Mouse (Mus musculus) hindbrain, embryonic 10.5 days (tissue): Measurements from ENCODE around the gene Fra10ac1. TPM values are rescaled to one million over a fixed set of nuclear protein-coding genes. Genes with fewer than 3 reads are reported as not detected.

Experiments used
- DNase-seq: peaks from one replicate; pipeline ENCODE4 v3.0.0-alpha.2; 2017; ENCODE audit warnings: low spot score
- H3K27ac ChIP-seq: fragments of 300-500 bp; sonication (generic); 2 replicates; pipeline ENCODE4 v1.5.1; 2016; ENCODE audit warnings: mild to moderate bottlenecking, moderate library complexity
- H3K27me3 ChIP-seq: fragments of 300-500 bp; sonication (generic); 2 replicates; pipeline ENCODE4 v1.6.1; 2016; ENCODE audit warnings: mild to moderate bottlenecking; ENCODE audit not compliant: poor library complexity, insufficient read depth, severe bottlenecking
- H3K36me3 ChIP-seq: fragments of 300-500 bp; sonication (generic); 2 replicates; pipeline ENCODE4 v1.6.1; 2016; ENCODE audit warnings: mild to moderate bottlenecking, moderate library complexity
- H3K4me1 ChIP-seq: fragments of 300-500 bp; sonication (generic); replicated peaks from 2 replicates; pipeline ENCODE4 v1.6.1; 2016; ENCODE audit warnings: mild to moderate bottlenecking
- H3K4me3 ChIP-seq: fragments of 300-500 bp; sonication (generic); 2 replicates; pipeline ENCODE4 v1.5.1; 2016; ENCODE audit warnings: mild to moderate bottlenecking, moderate library complexity
- H3K9me3 ChIP-seq: fragments of 300-500 bp; sonication (generic); 2 replicates; pipeline ENCODE4 v1.6.1; 2016; ENCODE audit warnings: mild to moderate bottlenecking, moderate library complexity
- WGBS: fragments of 180-500 bp; shearing (Covaris S2); methylation state at CpG from one replicate; pipeline ENCODE4 v1.1.7; 2016; 5-methylcytosine and 5-hydroxymethylcytosine counted together
- polyA plus RNA-seq: library from polyadenylated mRNA; unstranded; fragments of >200 nt; fragmentation: Nextera tagmentation; extraction: Ambion mirVana; gene quantifications from 2 replicates; pipeline ENCODE4 v1.2.1, GENCODE M21; 2016

The Fra10ac1 gene
- polyA plus RNA-seq, result 41.4 and 43.1 TPM in 2 replicates

GRCm38 (mm10) chr19:38223905-38224684 is at the start of gene Fra10ac1:
Gene Fra10ac1 (minus strand): TSS chr19:38224156.
- H3K4me3 ChIP-seq, result peak within 1 kb of the TSS; percentile 73
- under 1% methylated on average over 49 of the region's 49 CpGs for WGBS
- H3K4me1 ChIP-seq, result peaks cover 12% of the 10 kb centered on the region
- H3K27ac ChIP-seq, result peak within 1 kb of the TSS; percentile 92
- H3K36me3 ChIP-seq, result 0 out of 2 replicates have a peak, but pooled peaks cover 6% of the 10 kb centered on the region
- no peaks in the 10 kb centered on the region for H3K27me3 ChIP-seq
- no peaks in the 10 kb centered on the region for H3K9me3 ChIP-seq
- peak; percentile 92 for DNase-seq

GRCm38 (mm10) chr19:38271071-38271470 is 47.1 kb upstream of the Fra10ac1 start:
- WGBS, result 38% methylated on average over 6 of the region's 6 CpGs
- DNase-seq, result no peak

GRCm38 (mm10) chr19:38267469-38267868 is 43.5 kb upstream of the Fra10ac1 start:
- 86% methylated on average over 5 of the region's 5 CpGs for WGBS
- Histone ChIP-seq H3K4me3 (no peak overlapping the region), H3K4me1 (peaks cover 17% of the 10 kb centered on the region; the same call in 1 of the 2 replicates), H3K9me3 (no peaks in the 10 kb centered on the region), H3K27me3 (peaks cover 18% of the 10 kb centered on the region), H3K36me3 (no peaks in the 10 kb centered on the region), H3K27ac (no peak overlapping the region)
- DNase-seq, result no peak

More at GRCm38 (mm10) chr19:38271071-38271470, 47.1 kb upstream of the Fra10ac1 start:
- no peak overlapping the region for H3K27ac ChIP-seq
- no peaks in the 10 kb centered on the region for H3K4me1 ChIP-seq
- H3K27me3 ChIP-seq, result no peaks in the 10 kb centered on the region
- no peaks in the 10 kb centered on the region for H3K9me3 ChIP-seq
- no peaks in the 10 kb centered on the region for H3K36me3 ChIP-seq
- no peak overlapping the region for H3K4me3 ChIP-seq

GRCm38 (mm10) chr19:38265767-38266166 is 41.8 kb upstream of the Fra10ac1 start:
- no peaks in the 10 kb centered on the region for H3K36me3 ChIP-seq
- H3K9me3 ChIP-seq, result no peaks in the 10 kb centered on the region
- peaks cover 17% of the 10 kb centered on the region; the same call in 1 of the 2 replicates for H3K4me1 ChIP-seq
- H3K27ac ChIP-seq, result no peak overlapping the region
- H3K27me3 ChIP-seq, result peaks cover 18% of the 10 kb centered on the region
- no peak for DNase-seq
- H3K4me3 ChIP-seq, result no peak overlapping the region
- 84% methylated on average over 5 of the region's 5 CpGs for WGBS

GRCm38 (mm10) chr19:38264505-38265500 is 40.8 kb upstream of the Fra10ac1 start, which contains the start of gene Lgi1:
Gene Lgi1 (plus strand): TSS chr19:38264536.
- peaks cover 18% of the 10 kb centered on the region for H3K27me3 ChIP-seq
- H3K4me1 ChIP-seq, result peaks cover 17% of the 10 kb centered on the region; the same call in 1 of the 2 replicates
- no peaks in the 10 kb centered on the region for H3K36me3 ChIP-seq
- 29% methylated on average over 21 of the region's 21 CpGs for WGBS
- peak within 1 kb of the TSS; percentile 32 for H3K4me3 ChIP-seq
- H3K9me3 ChIP-seq, result no peaks in the 10 kb centered on the region
- H3K27ac ChIP-seq, result no peak within 1 kb of the TSS
- DNase-seq, result no peak

- WGBS, result 21% methylated on average over 14 of the region's 14 CpGs
- H3K27me3 ChIP-seq, result peaks cover 18% of the 10 kb centered on the region
- no peak overlapping the region for H3K27ac ChIP-seq
- H3K4me3 ChIP-seq, result peak overlapping the region; percentile 32
- H3K9me3 ChIP-seq, result no peaks in the 10 kb centered on the region
- peaks cover 17% of the 10 kb centered on the region; the same call in 1 of the 2 replicates for H3K4me1 ChIP-seq
- no peak for DNase-seq
- no peaks in the 10 kb centered on the region for H3K36me3 ChIP-seq
These were observed 40.0 kb upstream of the Fra10ac1 start for GRCm38 (mm10) chr19:38263829-38264504.

- 81% methylated on average over 5 of the region's 5 CpGs for WGBS
- no peak for DNase-seq
- Histone ChIP-seq H3K4me3 (no peak overlapping the region), H3K4me1 (peaks cover 17% of the 10 kb centered on the region; the same call in 1 of the 2 replicates), H3K27me3 (peaks cover 18% of the 10 kb centered on the region), H3K27ac (no peak overlapping the region), H3K36me3 (no peaks in the 10 kb centered on the region), H3K9me3 (no peaks in the 10 kb centered on the region)
These were observed 37.4 kb upstream of the Fra10ac1 start for GRCm38 (mm10) chr19:38261351-38261750.

GRCm38 (mm10) chr19:38260346-38260745 is 36.4 kb upstream of the Fra10ac1 start:
- peaks cover 17% of the 10 kb centered on the region; the same call in 1 of the 2 replicates for H3K4me1 ChIP-seq
- no peak overlapping the region for H3K27ac ChIP-seq
- WGBS, result 71% methylated on average over 4 of the region's 4 CpGs
- H3K36me3 ChIP-seq, result no peaks in the 10 kb centered on the region
- H3K9me3 ChIP-seq, result no peaks in the 10 kb centered on the region
- H3K4me3 ChIP-seq, result no peak overlapping the region
- no peak for DNase-seq
- H3K27me3 ChIP-seq, result peaks cover 17% of the 10 kb centered on the region

- Histone ChIP-seq H3K27ac (no peak overlapping the region), H3K4me1 (peaks cover 9% of the 10 kb centered on the region; the same call in 1 of the 2 replicates), H3K4me3 (no peak overlapping the region), H3K36me3 (no peaks in the 10 kb centered on the region), H3K27me3 (peaks cover 11% of the 10 kb centered on the region), H3K9me3 (no peaks in the 10 kb centered on the region)
- WGBS, result 78% methylated on average over 3 of the region's 3 CpGs
- no peak for DNase-seq
These were observed 35.5 kb upstream of the Fra10ac1 start for GRCm38 (mm10) chr19:38259436-38259835.

GRCm38 (mm10) chr19:38258651-38259065 is 34.7 kb upstream of the Fra10ac1 start:
- peaks cover 6% of the 10 kb centered on the region for H3K27me3 ChIP-seq
- no peak overlapping the region for H3K27ac ChIP-seq
- H3K36me3 ChIP-seq, result no peaks in the 10 kb centered on the region
- H3K4me1 ChIP-seq, result peaks cover 7% of the 10 kb centered on the region; the same call in 1 of the 2 replicates
- DNase-seq, result no peak
- 87% methylated on average over 3 of the region's 3 CpGs for WGBS
- H3K4me3 ChIP-seq, result no peak overlapping the region
- no peaks in the 10 kb centered on the region for H3K9me3 ChIP-seq

GRCm38 (mm10) chr19:38253796-38254195 is 29.8 kb upstream of the Fra10ac1 start:
- H3K4me3 ChIP-seq, result no peak overlapping the region
- H3K4me1 ChIP-seq, result peaks cover 10% of the 10 kb centered on the region; the same call in 1 of the 2 replicates
- peak; percentile 36 for DNase-seq
- H3K36me3 ChIP-seq, result no peaks in the 10 kb centered on the region
- WGBS, result 67% methylated on average over 6 of the region's 6 CpGs
- no peak overlapping the region for H3K27ac ChIP-seq
- H3K9me3 ChIP-seq, result no peaks in the 10 kb centered on the region
- no peaks in the 10 kb centered on the region for H3K27me3 ChIP-seq

- H3K27me3 ChIP-seq, result no peaks in the 10 kb centered on the region
- peaks cover 20% of the 10 kb centered on the region; the same call in 1 of the 2 replicates for H3K4me1 ChIP-seq
- H3K4me3 ChIP-seq, result no peak overlapping the region
- DNase-seq, result no peak
- no peaks in the 10 kb centered on the region for H3K9me3 ChIP-seq
- no peaks in the 10 kb centered on the region for H3K36me3 ChIP-seq
- 85% methylated on average over 8 of the region's 8 CpGs for WGBS
- H3K27ac ChIP-seq, result no peak overlapping the region
These were observed 25.7 kb upstream of the Fra10ac1 start for GRCm38 (mm10) chr19:38249627-38250026.
